Mouse (Mus musculus): ENCODE data around the gene Ints2. TPM values are rescaled to one million over a fixed set of nuclear protein-coding genes. Genes with fewer than 3 reads are reported as not detected.
A peak's percentile ranks its signal among the peaks of the same experiment; 100 is the strongest.
"Not testable (repeated sequence)": the region's sequence is repeated elsewhere in the genome, so short reads cannot be mapped to it uniquely, and the experiment has no call there.

Ints2 gene
- total RNA-seq (2015) (23.2 and 29.4 TPM in 2 replicates), total RNA-seq (2017) (25.1 and 47.4 TPM in 2 replicates)

GRCm38 (mm10) chr11:86257460-86258076 lies at the start of gene Ints2:
Ints2 (minus strand) TSS chr11:86257575.
- ATAC-seq (replicated peaks; ENCODE audit: poor library complexity): peak; percentile 95

GRCm38 (mm10) chr11:86292201-86292600 lies 34.8 kb upstream of the Ints2 start:
- not testable (repeated sequence) for ATAC-seq (replicated peaks; ENCODE audit: poor library complexity)

- ATAC-seq (replicated peaks; ENCODE audit: poor library complexity): no peak
Observed at GRCm38 (mm10) chr11:86291714-86292113, 34.3 kb upstream of the Ints2 start.

GRCm38 (mm10) chr11:86285729-86286128 lies 28.4 kb upstream of the Ints2 start:
- no peak for ATAC-seq (replicated peaks; ENCODE audit: poor library complexity)

GRCm38 (mm10) chr11:86278442-86279102 lies 21.2 kb upstream of the Ints2 start:
- no peak for ATAC-seq (replicated peaks; ENCODE audit: poor library complexity)

GRCm38 (mm10) chr11:86257054-86257453 lies 321 bp downstream of the Ints2 start:
- ATAC-seq (replicated peaks; ENCODE audit: poor library complexity): peak; percentile 62

- no peak for ATAC-seq (replicated peaks; ENCODE audit: poor library complexity)
Observed at GRCm38 (mm10) chr11:86253342-86253741, 4.0 kb downstream of the Ints2 start.

GRCm38 (mm10) chr11:86232446-86232845 lies 24.9 kb downstream of the Ints2 start:
- ATAC-seq (replicated peaks; ENCODE audit: poor library complexity): no peak

GRCm38 (mm10) chr11:86231781-86232350 lies 25.5 kb downstream of the Ints2 start:
- ATAC-seq (replicated peaks; ENCODE audit: poor library complexity): no peak

GRCm38 (mm10) chr11:86226646-86227180 lies 30.7 kb downstream of the Ints2 start:
- ATAC-seq (replicated peaks; ENCODE audit: poor library complexity): no peak

GRCm38 (mm10) chr11:86225761-86226160 lies 31.6 kb downstream of the Ints2 start:
- no peak for ATAC-seq (replicated peaks; ENCODE audit: poor library complexity)

GRCm38 (mm10) chr11:86211803-86212202 lies 45.6 kb downstream of the Ints2 start:
- ATAC-seq (replicated peaks; ENCODE audit: poor library complexity): no peak

- ATAC-seq (replicated peaks; ENCODE audit: poor library complexity): no peak
Observed at GRCm38 (mm10) chr11:86209123-86209522, 48.3 kb downstream of the Ints2 start.

- ATAC-seq (replicated peaks; ENCODE audit: poor library complexity): no peak
Observed at GRCm38 (mm10) chr11:86205876-86206275, 51.5 kb downstream of the Ints2 start.

GRCm38 (mm10) chr11:86205031-86205430 lies 52.3 kb downstream of the Ints2 start:
- no peak for ATAC-seq (replicated peaks; ENCODE audit: poor library complexity)

GRCm38 (mm10) chr11:86201901-86202675 lies 55.3 kb downstream of the Ints2 start:
- ATAC-seq (replicated peaks; ENCODE audit: poor library complexity): 0 out of 2 replicates have a peak, but pooled peaks have one; percentile 9

GRCm38 (mm10) chr11:86201037-86201786 lies 56.2 kb downstream of the Ints2 start, which contains the start of gene Brip1:
Brip1 (minus strand) TSS chr11:86201193.
- peak; percentile 98 for ATAC-seq (replicated peaks; ENCODE audit: poor library complexity)

- peak; percentile 18 for ATAC-seq (replicated peaks; ENCODE audit: poor library complexity)
Observed at GRCm38 (mm10) chr11:86200460-86201021, 56.8 kb downstream of the Ints2 start.

GRCm38 (mm10) chr11:86199733-86200132 lies 57.6 kb downstream of the Ints2 start:
- ATAC-seq (replicated peaks; ENCODE audit: poor library complexity): no peak

- not testable (repeated sequence) for ATAC-seq (replicated peaks; ENCODE audit: poor library complexity)
Observed at GRCm38 (mm10) chr11:86185224-86185623, 72.2 kb downstream of the Ints2 start.

All from megakaryocyte progenitor cell, adult 5-6 weeks (primary cell).